Mouse (Mus musculus): ENCODE results near the gene Calr4. TPM values are rescaled to one million over a fixed set of nuclear protein-coding genes. Genes with fewer than 3 reads are reported as not detected.

The Calr4 gene
- total and polyA plus RNA-seq, 3 experiments = 0.04 TPM; not detected in 2

GRCm38 (mm10) chr4:109254511-109254910 is 20.2 kb downstream of the Calr4 start:
- H3K9ac ChIP-seq (ENCODE audit: control insufficient read depth, low read depth, low read length, poor library complexity, severe bottlenecking) = no peak overlapping the region
- peak overlapping the region; percentile 38 to 40; a peak in 3 of 4 replicates for H3K4me3 ChIP-seq (ENCODE audit: control insufficient read depth in 1 of 2, insufficient read depth in 1 of 2, low read depth in 2 of 2, low read length in 2 of 2)
- no peaks in the 10 kb centered on the region for H3K9me3 ChIP-seq (replicated peaks; ENCODE audit: insufficient read depth, low read length)
- H3K36me3 ChIP-seq (ENCODE audit: control insufficient read depth in 1 of 2, insufficient read depth in 2 of 2, low read length in 2 of 2) = peaks cover 0 to 27% of the 10 kb centered on the region in 2 experiments; a peak in 2 of 4 replicates
- H3K27me3 ChIP-seq (ENCODE audit: control insufficient read depth in 1 of 2, insufficient read depth in 2 of 2, low read length in 2 of 2) = no peaks in the 10 kb centered on the region
- peak; percentile 44 for DNase-seq (ENCODE audit: low read depth, low spot score)
- H3K79me2 ChIP-seq (ENCODE audit: control insufficient read depth, insufficient read depth, low read length, poor library complexity) = no peaks in the 10 kb centered on the region
- peak overlapping the region; percentile 24; the same call in 1 of the 2 replicates for H3K27ac ChIP-seq (ENCODE audit: control insufficient read depth, low read depth, low read length)
- H3K4me1 ChIP-seq (ENCODE audit: control insufficient read depth in 1 of 2, insufficient read depth in 2 of 2, low read length in 2 of 2) = peaks cover 17 to 25% of the 10 kb centered on the region in 2 experiments
- peak; percentile 52 for TF ChIP-seq GATA1 (IDR thresholded peaks at IDR 0.05; ENCODE audit: low read depth, low read length)
- no peak for TF ChIP-seq TAL1 (IDR thresholded peaks at IDR 0.05; ENCODE audit: low read length)
- peak; percentile 68 for TF ChIP-seq TCF12 (IDR thresholded peaks at IDR 0.05; ENCODE audit: low read depth, low read length)
- TF ChIP-seq MXI1 (IDR thresholded peaks at IDR 0.05; ENCODE audit: low read depth, low read length) = no peak
- TF ChIP-seq JUND (IDR thresholded peaks at IDR 0.05; ENCODE audit: low read depth, low read length) = no peak
- no peak for TF ChIP-seq UBTF (IDR thresholded peaks at IDR 0.05; ENCODE audit: borderline replicate concordance, insufficient read depth, low read depth, low read length)
- no peak for TF ChIP-seq ZC3H11A (IDR thresholded peaks at IDR 0.05; ENCODE audit: low read depth, low read length)
- TF ChIP-seq MYC (IDR thresholded peaks at IDR 0.05; ENCODE audit: low read depth, low read length) = no peak
- TF ChIP-seq CHD2 (IDR thresholded peaks at IDR 0.05; ENCODE audit: low read length) = no peak
- peak; percentile 48; the same call in 1 of the 2 replicates for TF ChIP-seq SIN3A (IDR thresholded peaks at IDR 0.05; ENCODE audit: low read length)
- TF ChIP-seq KAT2A (conservative IDR thresholded peaks at IDR 0.05; ENCODE audit: low read depth, low read length) = no peak
- peak; percentile 54 to 58; a peak in 2 of 4 replicates for TF ChIP-seq EP300 (IDR thresholded peaks at IDR 0.05; ENCODE audit: low read depth in 1 of 2, low read length in 2 of 2)
- TF ChIP-seq NELFE (IDR thresholded peaks at IDR 0.05; ENCODE audit: low read depth, low read length) = no peak
- no peak for TF ChIP-seq POLR2AphosphoS2 (IDR thresholded peaks at IDR 0.05; ENCODE audit: low read length)
- no peak for TF ChIP-seq ZKSCAN1 (IDR thresholded peaks at IDR 0.05; ENCODE audit: low read depth, low read length)
- TF ChIP-seq MYB (IDR thresholded peaks at IDR 0.05; ENCODE audit: low read depth, low read length) = no peak
- TF ChIP-seq ZNF384 (IDR thresholded peaks at IDR 0.05; ENCODE audit: low read depth, low read length) = no peak
- TF ChIP-seq CHD1 (IDR thresholded peaks at IDR 0.05; ENCODE audit: low read depth, low read length) = no peak
- peak; percentile 47; the same call in 1 of the 2 replicates for TF ChIP-seq ETS1 (IDR thresholded peaks at IDR 0.05; ENCODE audit: low read depth, low read length)
- TF ChIP-seq HCFC1 (IDR thresholded peaks at IDR 0.05; ENCODE audit: low read depth, low read length) = no peak

DNA sequence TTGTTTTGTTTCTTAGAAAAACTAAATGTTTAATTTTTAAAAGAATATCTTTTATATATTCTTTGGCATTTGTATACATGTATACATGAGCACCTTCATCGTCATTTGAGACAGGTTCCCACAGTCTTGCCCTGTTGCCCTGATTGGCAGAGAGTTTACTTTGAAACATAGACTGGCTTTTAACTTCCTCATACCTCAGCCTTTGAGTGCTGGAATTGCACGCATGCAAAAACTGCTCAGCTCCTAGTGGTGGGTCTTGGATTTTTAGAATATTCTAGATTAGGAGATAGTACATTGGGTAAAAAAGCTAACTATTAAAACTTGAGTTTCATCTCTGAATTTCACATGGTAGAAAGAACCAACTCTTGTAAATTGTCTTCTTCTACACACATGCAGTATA is 21.0 kb downstream of the Calr4 start:
- H3K36me3 ChIP-seq (ENCODE audit: control insufficient read depth in 1 of 2, insufficient read depth in 2 of 2, low read length in 2 of 2) = peaks cover 0 to 27% of the 10 kb centered on the region in 2 experiments; a peak in 2 of 4 replicates
- H3K27ac ChIP-seq (ENCODE audit: control insufficient read depth, low read depth, low read length) = peak overlapping the region; percentile 47
- no peak overlapping the region for H3K9ac ChIP-seq (ENCODE audit: control insufficient read depth, low read depth, low read length, poor library complexity, severe bottlenecking)
- peak in 2 of 3 experiments; percentile 11 to 26; a peak in 2 of 6 replicates for TF ChIP-seq CTCF (IDR thresholded peaks at IDR 0.05 in 2 of 3, conservative IDR thresholded peaks at IDR 0.05 in 1 of 3; ENCODE audit: control insufficient read depth in 1 of 3, insufficient read depth in 1 of 3, low read depth in 2 of 3, low read length in 3 of 3, poor library complexity in 1 of 3, severe bottlenecking in 1 of 3)
- no peak for TF ChIP-seq MYB (IDR thresholded peaks at IDR 0.05; ENCODE audit: low read depth, low read length)
- TF ChIP-seq SMC3 (IDR thresholded peaks at IDR 0.05; ENCODE audit: low read depth, low read length) = no peak
- TF ChIP-seq NRF1 (IDR thresholded peaks at IDR 0.05; ENCODE audit: insufficient read depth, low read depth, low read length, poor library complexity, severe bottlenecking) = no peak
- peak; percentile 63 for TF ChIP-seq MXI1 (IDR thresholded peaks at IDR 0.05; ENCODE audit: low read depth, low read length)
- TF ChIP-seq MAFK (IDR thresholded peaks at IDR 0.05; ENCODE audit: borderline replicate concordance, low read depth, low read length) = peak; percentile 58; the same call in 1 of the 2 replicates
- no peak; a peak in 1 of 4 replicates for TF ChIP-seq EP300 (IDR thresholded peaks at IDR 0.05; ENCODE audit: low read depth in 1 of 2, low read length in 2 of 2)
- TF ChIP-seq MYC (IDR thresholded peaks at IDR 0.05; ENCODE audit: low read depth, low read length) = 0 out of 2 replicates have a peak, but pooled peaks have one; percentile 35
- TF ChIP-seq HCFC1 (IDR thresholded peaks at IDR 0.05; ENCODE audit: low read depth, low read length) = 0 out of 2 replicates have a peak, but pooled peaks have one; percentile 46
- peak; percentile 30 for TF ChIP-seq SIN3A (IDR thresholded peaks at IDR 0.05; ENCODE audit: low read length)
- peak overlapping the region; percentile 18 to 40; a peak in 3 of 4 replicates for H3K4me3 ChIP-seq (ENCODE audit: control insufficient read depth in 1 of 2, insufficient read depth in 1 of 2, low read depth in 2 of 2, low read length in 2 of 2)
- H3K79me2 ChIP-seq (ENCODE audit: control insufficient read depth, insufficient read depth, low read length, poor library complexity) = no peaks in the 10 kb centered on the region
- H3K27me3 ChIP-seq (ENCODE audit: control insufficient read depth in 1 of 2, insufficient read depth in 2 of 2, low read length in 2 of 2) = no peaks in the 10 kb centered on the region
- peak; percentile 76 for DNase-seq (ENCODE audit: low read depth, low spot score)
- no peaks in the 10 kb centered on the region for H3K9me3 ChIP-seq (replicated peaks; ENCODE audit: insufficient read depth, low read length)
- peaks cover 17 to 25% of the 10 kb centered on the region in 2 experiments for H3K4me1 ChIP-seq (ENCODE audit: control insufficient read depth in 1 of 2, insufficient read depth in 2 of 2, low read length in 2 of 2)

Data from MEL (cell line).